Mouse (Mus musculus) frontal cortex, adult 2 months (tissue): Measurements from ENCODE around the gene Cwh43. TPM values are rescaled to one million over a fixed set of nuclear protein-coding genes. Genes with fewer than 3 reads are reported as not detected.

Experiments
- DNase-seq, 2 experiments: peaks; one replicate each; pipeline ENCODE4 v3.0.0; 2022; ENCODE audit warnings: low spot score in 1 of 2; ENCODE audit errors: extremely low spot score in 1 of 2
- polyA plus RNA-seq: library from polyadenylated mRNA; depleted of rRNA; stranded (reverse); fragments of >200 nt; gene quantifications from 2 replicates; pipeline ENCODE4 v1.2.3, GENCODE M21; 2012; rRNA removed

Gene Cwh43
- 3.0 and 4.9 TPM in 2 replicates for polyA plus RNA-seq

GRCm38 (mm10) chr5:73405981-73406722 lies at the start of gene Cwh43:
Gene Cwh43 (plus strand): TSS chr5:73406075.
- peak in 1 of 2 experiments; percentile 65 for DNase-seq

DNA sequence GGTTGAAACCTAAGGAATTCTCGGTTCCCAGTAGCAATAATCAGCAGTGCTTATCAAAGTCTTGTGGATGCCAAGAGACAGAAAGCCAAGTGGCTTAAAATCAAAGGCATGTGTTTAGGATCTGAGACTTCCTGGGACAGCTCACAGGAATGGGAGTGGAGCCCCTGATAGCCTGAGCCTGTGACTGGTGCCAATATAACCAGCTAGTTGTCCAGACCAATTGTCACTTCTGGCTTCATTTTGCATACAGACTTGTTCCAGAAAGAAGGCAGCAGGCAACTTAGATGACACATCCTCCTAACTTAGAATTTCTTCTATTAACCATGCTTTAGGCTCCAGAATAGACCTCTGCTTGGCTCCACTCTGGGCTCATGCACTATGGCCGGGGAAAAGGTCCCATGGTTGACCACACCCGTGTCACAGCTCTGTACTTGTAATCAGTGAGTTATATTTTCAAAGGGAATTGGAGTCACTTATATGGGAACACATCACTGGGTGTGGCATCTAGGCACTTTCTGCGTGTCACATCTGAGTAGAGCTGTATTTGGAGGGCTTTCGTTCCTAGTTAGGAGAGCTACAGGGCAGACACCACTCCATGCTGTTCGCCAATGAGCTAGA lies 46.6 kb upstream of the Cwh43 start:
- DNase-seq = no peak

DNA sequence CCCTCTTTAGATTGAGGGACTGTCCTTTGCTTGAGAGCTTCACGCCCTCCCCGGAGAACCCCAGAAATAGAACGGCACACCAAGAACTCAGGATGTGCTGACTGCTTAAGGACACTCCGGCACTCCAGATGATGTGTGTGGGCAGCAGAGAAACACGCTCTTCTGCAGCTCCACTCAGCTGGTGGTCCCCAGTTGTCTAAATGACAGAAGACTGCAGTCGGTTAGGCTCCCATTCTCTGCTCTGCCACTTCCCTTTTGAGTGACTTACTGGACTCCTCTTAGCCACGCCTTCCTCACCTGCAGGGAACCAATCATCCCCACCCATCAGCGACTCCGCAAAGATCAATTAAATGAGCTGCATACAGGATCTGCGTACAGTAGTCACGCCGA lies 46.1 kb upstream of the Cwh43 start:
- peak; percentile 77 to 84 for DNase-seq

DNA sequence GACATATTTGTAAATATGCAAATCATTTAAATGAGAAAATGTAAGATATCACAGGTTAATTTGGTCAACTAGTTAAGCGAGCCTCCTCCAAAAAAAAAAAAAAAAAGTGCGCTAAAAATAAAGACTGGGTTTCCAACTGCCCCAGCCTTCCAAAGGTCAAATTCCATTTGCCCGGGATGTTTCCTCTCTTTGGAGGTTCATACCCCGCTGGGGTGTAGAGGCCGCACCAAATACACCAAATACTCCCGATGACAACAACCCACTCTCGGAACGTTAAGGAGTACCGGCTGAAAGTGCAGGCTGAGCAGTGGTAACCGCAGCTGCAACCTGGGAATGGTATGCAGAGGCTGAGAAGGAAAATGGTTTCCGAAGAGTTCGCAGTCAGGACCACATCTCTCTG lies 45.6 kb upstream of the Cwh43 start:
- DNase-seq = no peak

DNA sequence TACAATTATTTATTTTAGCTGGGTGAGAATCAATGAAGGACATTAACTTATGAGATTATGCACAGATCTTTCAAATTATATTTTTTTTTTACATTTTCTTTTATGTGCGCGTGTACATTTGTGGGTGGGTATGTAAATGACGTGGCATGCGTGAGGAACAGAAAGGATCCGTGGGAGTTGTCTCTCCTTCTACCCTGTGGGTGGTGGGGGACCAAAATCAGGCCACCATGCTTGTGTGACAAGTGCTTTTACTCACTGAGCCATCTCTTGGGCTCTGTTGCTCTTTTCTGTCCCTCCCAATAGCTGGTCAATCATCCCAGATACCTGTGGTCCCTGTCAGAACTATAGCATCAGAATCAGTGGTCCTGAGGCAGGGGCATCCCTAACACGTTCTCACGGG lies 43.5 kb upstream of the Cwh43 start:
- DNase-seq = no peak

DNA sequence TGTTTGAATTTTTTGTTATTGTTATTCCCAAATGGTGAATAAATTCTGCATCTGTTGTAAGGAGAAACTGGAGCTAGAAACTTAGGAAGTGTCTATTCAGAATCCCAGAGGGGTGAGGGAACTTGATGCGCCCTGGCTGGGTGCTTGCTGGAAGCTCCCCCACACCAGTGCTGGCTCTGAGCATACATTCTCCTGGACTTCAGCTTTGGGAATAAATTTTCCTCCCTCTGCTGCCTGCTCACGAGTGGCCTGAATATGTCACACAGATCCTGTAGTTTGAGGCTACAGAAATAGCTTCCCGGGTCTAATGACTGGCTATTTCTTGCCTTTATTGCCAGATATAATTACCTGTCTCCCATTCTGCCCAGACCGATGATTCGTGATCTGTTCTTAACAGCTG lies 43.1 kb upstream of the Cwh43 start:
- DNase-seq = no peak

GRCm38 (mm10) chr5:73364107-73364864 lies 41.6 kb upstream of the Cwh43 start:
- DNase-seq = no peak

- DNase-seq = no peak
Observed at GRCm38 (mm10) chr5:73367906-73368305, 38.0 kb upstream of the Cwh43 start.

GRCm38 (mm10) chr5:73368845-73369447 lies 36.9 kb upstream of the Cwh43 start:
- peak in 1 of 2 experiments; percentile 23 for DNase-seq

GRCm38 (mm10) chr5:73369731-73370130 lies 36.1 kb upstream of the Cwh43 start:
- no peak for DNase-seq

DNA sequence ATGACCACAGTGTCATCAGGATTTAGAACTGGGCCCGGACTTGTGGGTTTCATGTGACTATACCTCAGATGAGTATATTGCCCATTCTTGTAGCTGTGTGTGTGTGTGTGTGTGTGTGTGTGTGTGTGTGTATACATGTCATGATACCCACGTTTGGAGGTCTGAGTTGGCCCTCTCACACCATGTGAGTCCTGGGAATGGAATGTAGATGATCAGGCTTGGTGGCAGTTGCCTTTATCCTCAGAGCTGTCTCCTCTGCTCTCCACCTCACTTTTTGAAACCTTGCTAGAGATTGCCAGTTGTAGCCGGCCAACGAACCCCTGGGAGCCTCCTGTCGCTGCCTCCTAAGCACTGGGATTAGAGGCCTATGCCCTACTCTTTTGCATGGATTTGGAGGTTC lies 33.3 kb upstream of the Cwh43 start:
- DNase-seq = no peak

GRCm38 (mm10) chr5:73373184-73373583 lies 32.7 kb upstream of the Cwh43 start:
- DNase-seq = no peak

DNA sequence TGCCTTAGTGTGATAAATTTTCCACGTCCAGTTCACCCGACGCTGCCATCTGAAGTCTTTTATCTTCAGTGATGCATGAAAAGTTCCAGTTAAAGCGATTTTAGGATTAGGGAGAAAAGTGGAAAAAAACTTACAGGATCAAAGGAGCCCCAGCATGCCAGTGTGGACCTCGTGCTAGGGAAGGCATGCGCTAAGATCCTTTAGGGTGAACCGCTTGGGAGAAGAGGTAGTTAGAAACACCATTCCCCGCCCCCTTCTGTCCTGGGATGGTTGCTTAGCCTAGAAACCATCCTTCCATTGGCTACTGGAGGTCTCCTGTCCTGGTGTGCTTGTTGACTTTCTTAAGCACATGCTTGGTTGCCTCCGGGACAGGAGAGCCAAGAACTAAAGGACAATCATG lies 29.8 kb upstream of the Cwh43 start:
- no peak for DNase-seq

- no peak for DNase-seq
Observed at GRCm38 (mm10) chr5:73376491-73376890, 29.4 kb upstream of the Cwh43 start.

- peak; percentile 79 to 97 for DNase-seq
Observed at GRCm38 (mm10) chr5:73379908-73380307, 26.0 kb upstream of the Cwh43 start.

GRCm38 (mm10) chr5:73380829-73381228 lies 25.0 kb upstream of the Cwh43 start:
- DNase-seq = no peak

DNA sequence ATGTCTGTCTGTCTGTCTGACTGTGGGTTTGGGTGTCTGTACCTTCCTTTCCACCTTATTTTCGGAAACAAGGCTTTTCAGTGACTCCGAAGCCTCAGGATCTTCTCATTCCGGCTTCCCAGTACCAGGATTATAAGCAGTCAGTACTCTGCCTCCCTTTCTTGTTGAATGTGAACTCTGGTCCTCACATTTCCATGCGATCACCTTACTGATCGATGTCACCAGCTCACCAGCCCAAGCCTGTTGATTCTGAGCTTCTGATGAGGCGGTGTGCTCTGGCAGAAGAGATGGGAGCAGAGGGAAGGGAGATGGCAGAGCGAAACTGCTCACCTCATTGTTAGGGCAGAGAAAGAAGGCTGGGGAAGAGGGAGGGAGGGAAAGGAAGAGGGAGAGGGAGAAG lies 24.4 kb upstream of the Cwh43 start:
- DNase-seq = no peak

- no peak for DNase-seq
Observed at GRCm38 (mm10) chr5:73381976-73382540, 23.8 kb upstream of the Cwh43 start.

DNA sequence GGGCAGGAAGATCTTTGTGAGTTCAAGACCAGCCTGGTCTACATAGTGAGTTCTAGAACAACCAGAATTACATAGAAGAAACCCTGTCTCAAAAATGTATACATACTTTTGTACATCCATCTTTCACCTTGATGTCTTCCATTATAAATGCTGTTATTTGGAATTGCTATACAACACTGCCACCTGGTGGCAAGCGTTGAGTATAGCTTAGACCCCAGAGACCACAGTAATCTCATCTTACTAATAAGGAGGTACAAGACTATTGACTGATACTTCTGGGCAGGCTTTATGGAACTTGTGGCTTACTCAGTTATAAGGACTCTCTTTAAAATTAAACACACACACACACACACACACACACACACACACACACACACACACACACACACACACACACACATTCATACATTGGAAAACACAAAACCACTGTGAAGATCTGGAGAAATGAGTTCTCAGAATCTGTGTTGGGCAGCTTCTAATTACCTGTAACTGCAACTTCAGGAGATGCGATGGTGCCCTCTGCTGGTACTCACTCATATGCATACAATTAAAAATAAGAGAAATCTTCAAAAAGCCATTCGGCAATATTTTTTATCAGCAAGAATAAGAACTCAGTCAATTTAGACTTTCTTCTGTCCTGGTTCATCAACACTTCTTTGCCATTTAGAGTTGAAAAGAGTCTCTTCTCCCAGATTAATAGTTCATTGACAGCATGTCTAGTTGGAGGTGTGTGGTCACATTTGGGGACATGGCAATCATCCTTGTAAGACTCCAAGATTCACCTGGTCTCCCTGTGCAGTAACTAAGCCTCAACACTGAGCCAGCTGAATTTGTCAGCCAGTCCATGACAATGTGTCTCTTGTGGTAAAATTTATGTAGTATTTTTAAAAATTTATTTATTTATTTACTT lies 22.9 kb upstream of the Cwh43 start:
- DNase-seq = peak; percentile 35 to 89

DNA sequence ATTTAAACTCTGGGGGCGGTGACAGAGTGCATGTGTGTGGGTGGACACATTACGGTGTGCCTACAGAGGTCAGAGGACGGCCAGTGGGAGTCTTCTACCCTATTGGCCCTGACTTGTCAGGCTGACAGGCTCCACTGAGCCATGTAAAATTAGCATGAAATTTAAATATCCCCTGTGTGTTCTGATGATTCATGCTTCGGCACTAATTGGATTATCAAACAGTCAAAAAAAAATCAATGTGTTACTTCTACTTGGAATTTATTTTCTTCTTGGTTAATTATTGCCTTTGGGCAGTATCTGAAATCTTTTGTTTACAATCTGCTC lies 22.3 kb upstream of the Cwh43 start:
- no peak for DNase-seq
